Mouse (Mus musculus): ENCODE data around the gene Setx. TPM values are rescaled to one million over a fixed set of nuclear protein-coding genes. Genes with fewer than 3 reads are reported as not detected.

Setx gene
- polyA plus RNA-seq, 1 experiment from 2014 or later, result 15.2 TPM

- H3K4me3 ChIP-seq, result no peak overlapping the region
- no peak overlapping the region for H3K9ac ChIP-seq
- H3K4me1 ChIP-seq, result no peaks in the 10 kb centered on the region
- H3K4me2 ChIP-seq (replicated peaks), result no peak overlapping the region
- peaks cover 66% of the 10 kb centered on the region for H3K36me3 ChIP-seq
- 80% methylated on average over 3 of the region's 3 CpGs for WGBS
- no peak for ATAC-seq (ENCODE audit: insufficient number of reproducible peaks, insufficient read depth, low FRiP score, low TSS enrichment)
- H3K27me3 ChIP-seq, result no peaks in the 10 kb centered on the region
- H3K27ac ChIP-seq, result no peak overlapping the region
- no peaks in the 10 kb centered on the region for H3K9me3 ChIP-seq
Measured at GRCm38 (mm10) chr2:29174887-29175286, 50.9 kb downstream of the Setx start.

DNA sequence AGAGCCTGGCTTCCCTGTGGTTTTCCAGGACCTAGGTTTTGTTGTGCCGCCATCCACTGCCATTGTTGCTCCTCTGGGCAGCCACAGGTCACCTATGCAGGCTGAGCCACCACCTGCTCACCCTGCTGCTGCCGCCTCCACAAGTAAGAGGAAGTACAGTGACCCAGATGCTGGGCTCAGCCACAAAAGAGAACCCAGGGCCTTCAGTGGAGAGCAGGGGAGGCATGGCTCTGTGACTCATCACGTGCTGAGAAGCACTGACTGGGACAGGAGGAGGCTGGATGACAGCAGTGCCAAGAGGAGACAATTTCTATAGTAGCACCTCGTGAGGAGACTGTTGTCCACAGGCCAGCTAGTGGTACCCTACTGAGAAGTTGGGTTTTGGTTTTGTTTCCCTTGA, 55.8 kb downstream of the Setx start:
- no peak for ATAC-seq (ENCODE audit: insufficient number of reproducible peaks, insufficient read depth, low FRiP score, low TSS enrichment)
- no peak overlapping the region for H3K9ac ChIP-seq
- H3K27ac ChIP-seq, result no peak overlapping the region
- H3K4me3 ChIP-seq, result no peak overlapping the region
- 85% methylated on average over 4 of the region's 4 CpGs for WGBS
- H3K4me1 ChIP-seq, result no peaks in the 10 kb centered on the region
- no peaks in the 10 kb centered on the region for H3K9me3 ChIP-seq
- H3K4me2 ChIP-seq (replicated peaks), result no peak overlapping the region
- H3K27me3 ChIP-seq, result no peaks in the 10 kb centered on the region
- peaks cover 40% of the 10 kb centered on the region for H3K36me3 ChIP-seq

GRCm38 (mm10) chr2:29181111-29181510, 57.1 kb downstream of the Setx start:
- no peaks in the 10 kb centered on the region for H3K27me3 ChIP-seq
- H3K9ac ChIP-seq, result no peak overlapping the region
- no peak overlapping the region for H3K27ac ChIP-seq
- peaks cover 34% of the 10 kb centered on the region for H3K36me3 ChIP-seq
- WGBS, result 70% methylated on average over 2 of the region's 2 CpGs
- no peaks in the 10 kb centered on the region for H3K4me1 ChIP-seq
- no peaks in the 10 kb centered on the region for H3K9me3 ChIP-seq
- no peak for ATAC-seq (ENCODE audit: insufficient number of reproducible peaks, insufficient read depth, low FRiP score, low TSS enrichment)
- H3K4me3 ChIP-seq, result no peak overlapping the region
- H3K4me2 ChIP-seq (replicated peaks), result no peak overlapping the region

DNA sequence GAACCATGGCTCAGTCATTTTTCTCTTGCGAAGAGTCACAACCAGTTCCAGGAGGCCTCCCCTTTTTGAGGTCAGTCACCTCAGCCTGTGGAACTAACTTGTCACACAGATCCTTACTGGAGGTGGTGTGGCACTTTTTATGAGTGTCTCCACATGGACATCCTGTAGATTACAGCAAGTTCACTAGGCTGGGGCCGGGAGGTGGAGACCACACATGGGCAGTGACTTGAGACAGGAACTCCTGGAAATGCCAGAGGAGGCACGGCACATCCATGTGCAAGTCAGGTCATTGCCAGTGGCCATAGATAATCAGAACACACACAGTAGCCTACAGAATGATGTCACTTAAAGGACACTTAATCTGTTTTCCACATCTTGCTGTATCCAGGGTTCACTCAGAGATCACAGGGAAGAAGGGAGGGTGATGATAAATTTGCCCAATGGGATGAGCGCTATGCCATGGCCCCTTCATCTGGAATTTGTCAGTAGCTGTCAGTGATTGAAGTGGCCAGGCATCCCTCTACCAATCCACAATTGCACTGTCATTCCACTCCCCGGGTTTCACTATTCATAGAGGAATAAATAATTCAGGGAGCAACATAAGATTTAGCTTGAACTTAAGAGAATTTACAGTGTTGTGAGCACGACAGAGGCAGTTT, 59.4 kb downstream of the Setx start:
- Histone ChIP-seq H3K36me3 (peaks cover 13% of the 10 kb centered on the region), H3K27ac (no peak overlapping the region), H3K9ac (no peak overlapping the region), H3K27me3 (no peaks in the 10 kb centered on the region), H3K4me2 (replicated peaks) (no peak overlapping the region), H3K9me3 (no peaks in the 10 kb centered on the region), H3K4me1 (no peaks in the 10 kb centered on the region), H3K4me3 (no peak overlapping the region)
- WGBS, result 68% methylated on average over 6 of the region's 6 CpGs
- ATAC-seq (ENCODE audit: insufficient number of reproducible peaks, insufficient read depth, low FRiP score, low TSS enrichment), result no peak

- no peaks in the 10 kb centered on the region for H3K27me3 ChIP-seq
- no peak overlapping the region for H3K27ac ChIP-seq
- no peaks in the 10 kb centered on the region for H3K9me3 ChIP-seq
- no peak overlapping the region for H3K4me2 ChIP-seq (replicated peaks)
- no peak overlapping the region for H3K4me3 ChIP-seq
- no peaks in the 10 kb centered on the region for H3K4me1 ChIP-seq
- no peak for ATAC-seq (ENCODE audit: insufficient number of reproducible peaks, insufficient read depth, low FRiP score, low TSS enrichment)
- H3K36me3 ChIP-seq, result no peaks in the 10 kb centered on the region
- WGBS, result 43% methylated on average over 6 of the region's 6 CpGs
- H3K9ac ChIP-seq, result no peak overlapping the region
Measured at GRCm38 (mm10) chr2:29186209-29186608, 62.2 kb downstream of the Setx start.

- 84% methylated on average over 7 of the region's 7 CpGs for WGBS
- Histone ChIP-seq H3K9ac (no peak overlapping the region), H3K4me1 (peaks cover 5% of the 10 kb centered on the region), H3K4me2 (replicated peaks) (no peak overlapping the region), H3K36me3 (no peaks in the 10 kb centered on the region), H3K4me3 (no peak overlapping the region), H3K27ac (no peak overlapping the region), H3K9me3 (no peaks in the 10 kb centered on the region), H3K27me3 (peaks cover 9% of the 10 kb centered on the region)
- no peak for ATAC-seq (ENCODE audit: insufficient number of reproducible peaks, insufficient read depth, low FRiP score, low TSS enrichment)
Measured at GRCm38 (mm10) chr2:29190392-29190791, 66.4 kb downstream of the Setx start.

GRCm38 (mm10) chr2:29191216-29192215, 67.5 kb downstream of the Setx start:
- Histone ChIP-seq H3K4me3 (no peak overlapping the region), H3K9ac (no peak overlapping the region), H3K27ac (no peak overlapping the region), H3K9me3 (no peaks in the 10 kb centered on the region), H3K4me2 (replicated peaks) (no peak overlapping the region), H3K4me1 (peaks cover 5% of the 10 kb centered on the region), H3K36me3 (no peaks in the 10 kb centered on the region), H3K27me3 (peaks cover 18% of the 10 kb centered on the region)
- ATAC-seq (ENCODE audit: insufficient number of reproducible peaks, insufficient read depth, low FRiP score, low TSS enrichment), result no peak
- WGBS, result 68% methylated on average over 10 of the region's 10 CpGs

- Histone ChIP-seq H3K4me1 (peaks cover 5% of the 10 kb centered on the region), H3K4me2 (replicated peaks) (no peak overlapping the region), H3K27ac (no peak overlapping the region), H3K9ac (no peak overlapping the region), H3K36me3 (no peaks in the 10 kb centered on the region), H3K9me3 (no peaks in the 10 kb centered on the region), H3K27me3 (peaks cover 25% of the 10 kb centered on the region), H3K4me3 (no peak overlapping the region)
- no peak for ATAC-seq (ENCODE audit: insufficient number of reproducible peaks, insufficient read depth, low FRiP score, low TSS enrichment)
- WGBS, result 83% methylated on average over 8 of the region's 8 CpGs
Measured at GRCm38 (mm10) chr2:29192629-29193278, 68.8 kb downstream of the Setx start.

- no peaks in the 10 kb centered on the region for H3K9me3 ChIP-seq
- peak overlapping the region; percentile 98 for H3K4me2 ChIP-seq (replicated peaks)
- ATAC-seq (ENCODE audit: insufficient number of reproducible peaks, insufficient read depth, low FRiP score, low TSS enrichment), result no peak
- peak overlapping the region; percentile 53 for H3K4me3 ChIP-seq
- no peak overlapping the region for H3K27ac ChIP-seq
- H3K36me3 ChIP-seq, result no peaks in the 10 kb centered on the region
- H3K4me1 ChIP-seq, result peaks cover 5% of the 10 kb centered on the region
- peak overlapping the region; percentile 42; the same call in 1 of the 2 replicates for H3K9ac ChIP-seq
- peaks cover 32% of the 10 kb centered on the region for H3K27me3 ChIP-seq
- WGBS, result 19% methylated on average over 16 of the region's 16 CpGs
Measured at GRCm38 (mm10) chr2:29193819-29194546, 70.0 kb downstream of the Setx start.

DNA sequence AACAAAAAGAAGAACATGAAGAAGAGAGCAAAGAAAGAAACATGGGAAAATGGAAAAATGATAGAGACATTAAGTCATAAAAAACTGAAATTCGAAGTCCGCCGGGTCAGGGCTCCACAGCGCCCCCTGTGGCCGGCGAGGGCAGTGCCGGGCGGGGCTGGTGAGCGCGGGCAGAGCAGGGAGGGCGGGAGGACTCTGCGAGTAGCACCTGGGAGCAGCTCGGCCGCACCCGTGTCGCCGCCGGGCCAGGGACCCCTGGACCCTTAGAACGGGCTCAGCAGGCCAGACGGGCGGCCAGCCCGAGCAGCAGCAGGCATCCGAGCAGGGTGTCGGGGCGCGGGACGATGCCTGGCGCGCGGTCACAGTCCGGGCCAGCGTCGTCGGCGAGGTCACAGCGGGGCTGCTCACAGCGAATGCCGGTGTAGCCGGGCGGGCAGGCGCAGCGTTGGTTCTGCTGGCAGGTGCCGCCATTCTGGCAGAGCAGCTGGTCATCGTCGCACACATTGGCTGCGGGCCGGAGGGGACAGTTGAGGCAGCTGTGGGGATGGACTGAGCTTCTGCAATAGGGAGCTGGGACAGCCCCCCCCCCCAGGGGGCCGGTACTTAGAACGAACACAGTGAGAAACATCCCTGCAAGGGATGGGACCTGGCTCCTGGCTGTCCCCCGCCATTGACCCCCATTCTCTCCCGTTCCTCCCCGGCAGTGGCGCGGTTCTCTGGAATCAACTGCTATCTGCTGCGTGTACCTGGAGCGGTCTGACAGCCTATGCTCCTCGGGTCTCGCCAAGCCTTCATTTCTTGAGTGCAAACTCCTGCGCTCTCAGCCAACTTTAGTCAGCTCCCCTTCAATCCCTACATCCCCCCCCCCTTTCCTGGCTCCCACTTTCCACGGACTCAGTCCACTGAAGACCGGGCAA, 70.8 kb downstream of the Setx start:
- peaks cover 32% of the 10 kb centered on the region for H3K27me3 ChIP-seq

More for the DNA sequence above, 70.8 kb downstream of the Setx start:
- Histone ChIP-seq H3K4me1 (peaks cover 5% of the 10 kb centered on the region), H3K27ac (no peak overlapping the region), H3K4me2 (replicated peaks) (peak overlapping the region; percentile 98), H3K4me3 (peak overlapping the region; percentile 53), H3K9ac (peak overlapping the region; percentile 42), H3K9me3 (no peaks in the 10 kb centered on the region), H3K36me3 (no peaks in the 10 kb centered on the region)
- no peak for ATAC-seq (ENCODE audit: insufficient number of reproducible peaks, insufficient read depth, low FRiP score, low TSS enrichment)
- under 1% methylated on average over 61 of the region's 61 CpGs for WGBS
